Mouse (Mus musculus) MEL (cell line): ENCODE measurements around the gene Srgap2. TPM values are rescaled to one million over a fixed set of nuclear protein-coding genes. Genes with fewer than 3 reads are reported as not detected.

Source experiments
- DNase-seq: peaks from one replicate; pipeline ENCODE4 v3.0.0; 2011; ENCODE audit warnings: low read depth, low spot score
- H3K27ac ChIP-seq: 2 replicates; pipeline ENCODE4 v1.5.1; 2012; ENCODE audit warnings: low read depth, mild to moderate bottlenecking, control low read depth, low read length, moderate library complexity; ENCODE audit not compliant: control insufficient read depth
- H3K27me3 ChIP-seq, 2 experiments: fragments of 150-350 bp in 1 of 2; sonication (generic) in 1 of 2; 2 replicates each; pipeline ENCODE4 v1.6.1; 2012; ENCODE audit warnings: low read length in 2 of 2, mild to moderate bottlenecking in 2 of 2, improper control_type of control experiment in 1 of 2, moderate library complexity in 1 of 2; ENCODE audit not compliant: insufficient read depth in 2 of 2, control insufficient read depth in 1 of 2
- H3K36me3 ChIP-seq, 2 experiments: 2 replicates each; pipeline ENCODE4 v1.6.1; 2012 to 2014; ENCODE audit warnings: low read length in 2 of 2, improper control_type of control experiment in 1 of 2, inconsistent platforms in 1 of 2, mild to moderate bottlenecking in 1 of 2; ENCODE audit not compliant: insufficient read depth in 2 of 2, control insufficient read depth in 1 of 2
- H3K4me1 ChIP-seq, 2 experiments: fragments of 150-350 bp in 1 of 2; sonication (generic) in 1 of 2; 2 replicates each; pipeline ENCODE4 v1.6.1; 2012; ENCODE audit warnings: low read length in 2 of 2, improper control_type of control experiment in 1 of 2, mild to moderate bottlenecking in 1 of 2; ENCODE audit not compliant: insufficient read depth in 2 of 2, control insufficient read depth in 1 of 2
- H3K4me3 ChIP-seq, 2 experiments: fragments of 150-350 bp in 1 of 2; sonication (generic) in 1 of 2; 2 replicates each; pipeline ENCODE4 v1.5.1; 2012; ENCODE audit warnings: low read depth in 2 of 2, low read length in 2 of 2, mild to moderate bottlenecking in 2 of 2, moderate library complexity in 2 of 2, control low read depth in 1 of 2, improper control_type of control experiment in 1 of 2; ENCODE audit not compliant: control insufficient read depth in 1 of 2, insufficient read depth in 1 of 2
- H3K79me2 ChIP-seq: 2 replicates; pipeline ENCODE4 v1.6.1; 2012; ENCODE audit warnings: mild to moderate bottlenecking, low read length, moderate library complexity; ENCODE audit not compliant: control insufficient read depth, poor library complexity, insufficient read depth
- H3K9ac ChIP-seq: 2 replicates; pipeline ENCODE4 v1.6.1; 2012; ENCODE audit warnings: low read depth, mild to moderate bottlenecking, control low read depth, low read length, moderate library complexity; ENCODE audit not compliant: control insufficient read depth, poor library complexity, severe bottlenecking
- H3K9me3 ChIP-seq: fragments of 150-350 bp; sonication (generic); replicated peaks from 2 replicates; pipeline ENCODE4 v1.6.1; 2012; ENCODE audit warnings: mild to moderate bottlenecking, low read length, improper control_type of control experiment, moderate library complexity; ENCODE audit not compliant: insufficient read depth
- CHD1 ChIP-seq: IDR thresholded peaks from 2 replicates; pipeline ENCODE4 v1.6.1; 2012; ENCODE audit warnings: low read depth, mild to moderate bottlenecking, inconsistent platforms, low read length, improper control_type of control experiment
- CTCF ChIP-seq, 3 experiments: IDR thresholded peaks in 2 of 3; conservative IDR thresholded peaks in 1 of 3; 2 replicates each; pipeline ENCODE4 v1.5.1; 2011 to 2012; ENCODE audit warnings: low read length in 3 of 3, low read depth in 2 of 3, mild to moderate bottlenecking in 2 of 3, improper control_type of control experiment in 1 of 3, inconsistent platforms in 1 of 3, mixed read lengths in 1 of 3, moderate library complexity in 1 of 3; ENCODE audit not compliant: control insufficient read depth in 1 of 3, insufficient read depth in 1 of 3, poor library complexity in 1 of 3, severe bottlenecking in 1 of 3
- E2F4 ChIP-seq: IDR thresholded peaks from 2 replicates; pipeline ENCODE4 v1.6.1; 2011; ENCODE audit warnings: low read depth, low read length, improper control_type of control experiment, borderline replicate concordance
- ELF1 ChIP-seq: IDR thresholded peaks from 2 replicates; pipeline ENCODE4 v1.6.1; 2014; ENCODE audit warnings: low read depth, mild to moderate bottlenecking, inconsistent platforms, low read length, improper control_type of control experiment, moderate library complexity
- EP300 ChIP-seq, 2 experiments: IDR thresholded peaks; 2 replicates each; pipeline ENCODE4 v1.6.1; 2011; ENCODE audit warnings: improper control_type of control experiment in 2 of 2, low read length in 2 of 2, low read depth in 1 of 2, mild to moderate bottlenecking in 1 of 2
- ETS1 ChIP-seq: IDR thresholded peaks from 2 replicates; pipeline ENCODE4 v1.6.1; 2012; ENCODE audit warnings: low read depth, mild to moderate bottlenecking, inconsistent platforms, low read length, improper control_type of control experiment, moderate library complexity
- GABPA ChIP-seq: IDR thresholded peaks from 2 replicates; pipeline ENCODE4 v1.6.1; 2012; ENCODE audit warnings: low read depth, mild to moderate bottlenecking, inconsistent platforms, low read length, improper control_type of control experiment, moderate library complexity
- JUND ChIP-seq: IDR thresholded peaks from 2 replicates; pipeline ENCODE4 v1.6.1; 2011; ENCODE audit warnings: low read depth, mild to moderate bottlenecking, improper control_type of control experiment, low read length
- MAZ ChIP-seq: IDR thresholded peaks from 2 replicates; pipeline ENCODE4 v1.6.1; 2012; ENCODE audit warnings: low read depth, mild to moderate bottlenecking, inconsistent platforms, low read length, improper control_type of control experiment
- MEF2A ChIP-seq: IDR thresholded peaks from 2 replicates; pipeline ENCODE4 v1.6.1; 2014; ENCODE audit warnings: low read depth, mild to moderate bottlenecking, inconsistent platforms, low read length, improper control_type of control experiment; ENCODE audit not compliant: poor library complexity, insufficient replicate concordance, severe bottlenecking; ENCODE audit errors: extremely low read depth
- MXI1 ChIP-seq: IDR thresholded peaks from 2 replicates; pipeline ENCODE4 v1.6.1; 2011; ENCODE audit warnings: mild to moderate bottlenecking, low read depth, low read length, improper control_type of control experiment
- MYC ChIP-seq: IDR thresholded peaks from 2 replicates; pipeline ENCODE4 v1.6.1; 2011; ENCODE audit warnings: low read depth, mild to moderate bottlenecking, low read length, improper control_type of control experiment, moderate library complexity
- NRF1 ChIP-seq: IDR thresholded peaks from 2 replicates; pipeline ENCODE4 v1.6.1; 2014; ENCODE audit warnings: low read depth, mild to moderate bottlenecking, inconsistent platforms, low read length, improper control_type of control experiment, moderate library complexity; ENCODE audit not compliant: poor library complexity, insufficient read depth, severe bottlenecking
- POLR2AphosphoS5 ChIP-seq: IDR thresholded peaks from 2 replicates; pipeline ENCODE4 v1.6.1; 2012; ENCODE audit warnings: low read depth, borderline replicate concordance, mild to moderate bottlenecking, inconsistent platforms, low read length, moderate library complexity, mixed read lengths
- RCOR1 ChIP-seq: IDR thresholded peaks from 2 replicates; pipeline ENCODE4 v1.6.1; 2012; ENCODE audit warnings: low read depth, mild to moderate bottlenecking, inconsistent platforms, low read length, improper control_type of control experiment
- SMC3 ChIP-seq: IDR thresholded peaks from 2 replicates; pipeline ENCODE4 v1.6.1; 2011; ENCODE audit warnings: low read depth, low read length, improper control_type of control experiment
- TAL1 ChIP-seq: IDR thresholded peaks from 2 replicates; pipeline ENCODE4 v1.6.1; 2012; ENCODE audit warnings: mild to moderate bottlenecking, inconsistent platforms, low read length, moderate library complexity, mixed read lengths
- TBP ChIP-seq: IDR thresholded peaks from 2 replicates; pipeline ENCODE4 v1.8.0; 2011; ENCODE audit warnings: low read depth, low read length, improper control_type of control experiment
- TCF12 ChIP-seq: IDR thresholded peaks from 2 replicates; pipeline ENCODE4 v1.6.1; 2014; ENCODE audit warnings: low read depth, mild to moderate bottlenecking, inconsistent platforms, low read length, improper control_type of control experiment, moderate library complexity
- UBTF ChIP-seq: IDR thresholded peaks from 2 replicates; pipeline ENCODE4 v1.6.1; 2012; ENCODE audit warnings: low read depth, mild to moderate bottlenecking, inconsistent platforms, low read length, improper control_type of control experiment, moderate library complexity, borderline replicate concordance; ENCODE audit not compliant: insufficient read depth
- ZKSCAN1 ChIP-seq: IDR thresholded peaks from 2 replicates; pipeline ENCODE4 v1.6.1; 2012; ENCODE audit warnings: low read depth, mild to moderate bottlenecking, inconsistent platforms, low read length, improper control_type of control experiment, moderate library complexity
- ZNF384 ChIP-seq: IDR thresholded peaks from 2 replicates; pipeline ENCODE4 v1.6.1; 2012; ENCODE audit warnings: low read depth, mild to moderate bottlenecking, inconsistent platforms, low read length, improper control_type of control experiment
- polyA plus RNA-seq, 2 experiments: library from polyadenylated mRNA; stranded (reverse) in 1 of 2; unstranded in 1 of 2; fragments of >175 nt in 1 of 2; fragments of >200 nt in 1 of 2; gene quantifications; 2 replicates each; pipeline versions ENCODE4 v1.2.1 to v1.2.4; 2012; ENCODE audit warnings: low replicate concordance in 2 of 2, low read depth in 1 of 2; ENCODE audit not compliant: insufficient read length in 2 of 2, insufficient read depth in 1 of 2, missing spikeins in 1 of 2
- total RNA-seq: library from RNA; depleted of rRNA; stranded (reverse); fragments of 300-350 nt; gene quantifications from 2 replicates; pipeline ENCODE4 v1.2.3, GENCODE M21; 2012

Srgap2 gene
- total and polyA plus RNA-seq, 3 experiments = 9.0 to 25.3 TPM; not detected in 1

DNA sequence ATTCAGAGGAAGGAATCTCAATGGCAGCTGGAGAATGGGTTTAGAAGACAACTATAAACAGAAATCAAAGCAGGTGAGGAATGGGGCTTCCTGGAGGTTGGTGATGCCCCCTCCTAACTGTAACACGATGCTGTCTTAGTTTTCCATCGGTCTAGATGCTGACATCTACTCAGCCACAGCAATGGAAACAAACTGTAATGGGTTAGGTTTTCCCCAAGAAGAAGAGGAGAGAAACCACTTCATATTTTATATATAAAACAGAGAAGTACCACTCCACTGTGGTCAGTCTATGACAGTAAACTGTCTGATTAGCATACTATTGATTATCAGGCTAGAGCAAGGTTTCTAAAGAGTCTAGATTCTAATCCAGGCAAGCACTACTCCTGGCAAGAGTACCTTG lies 179.4 kb downstream of the Srgap2 start:
- Histone ChIP-seq H3K79me2 (no peaks in the 10 kb centered on the region), H3K36me3 (no peaks in the 10 kb centered on the region; a peak in 1 of 4 replicates), H3K27ac (no peak overlapping the region), H3K4me3 (no peak overlapping the region), H3K9ac (no peak overlapping the region), H3K9me3 (no peaks in the 10 kb centered on the region), H3K27me3 (no peaks in the 10 kb centered on the region), H3K4me1 (no peaks in the 10 kb centered on the region)
- TF ChIP-seq JUND (no peak), MYC (no peak), ELF1 (no peak), RCOR1 (no peak), UBTF (no peak), MXI1 (no peak), E2F4 (no peak), MEF2A (no peak), NRF1 (no peak), ZKSCAN1 (no peak), GABPA (no peak), TAL1 (no peak), ETS1 (no peak), TBP (no peak), CTCF (IDR thresholded peaks at IDR 0.05 in 2 of 3, conservative IDR thresholded peaks at IDR 0.05 in 1 of 3; ENCODE audit: control insufficient read depth in 1 of 3, insufficient read depth in 1 of 3, low read depth in 2 of 3, low read length in 3 of 3, poor library complexity in 1 of 3, severe bottlenecking in 1 of 3) (no peak), TCF12 (no peak)
- no peak for DNase-seq

DNA sequence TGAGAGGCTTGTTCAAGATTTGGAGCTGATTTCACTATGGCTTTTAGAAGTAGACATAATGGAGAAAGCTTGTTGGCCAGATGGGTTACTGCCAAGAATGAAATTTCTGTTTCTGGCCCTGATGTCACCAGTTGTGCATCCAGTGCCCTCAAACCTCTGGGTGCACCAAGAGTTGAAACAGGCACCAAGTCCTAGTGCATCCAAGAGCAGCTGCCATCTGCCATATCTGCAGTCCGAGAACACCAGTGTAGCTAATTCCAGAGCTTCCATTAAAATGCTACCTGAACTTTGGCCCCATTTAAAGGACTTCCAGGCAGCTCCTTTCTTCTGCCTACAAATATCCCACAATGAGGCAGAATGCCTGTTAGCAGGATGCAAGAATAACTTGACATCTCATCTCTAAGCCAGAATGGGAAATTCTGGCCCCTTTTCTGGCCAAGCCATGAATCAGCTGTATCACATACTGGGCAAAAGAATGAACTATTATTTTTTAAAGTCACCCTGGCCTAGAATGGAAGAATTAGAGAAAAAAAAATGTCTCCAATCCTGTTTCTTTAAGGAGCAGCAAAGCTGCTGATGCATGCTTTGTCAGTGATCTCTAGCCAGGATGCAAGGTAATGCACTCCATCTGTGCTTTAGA lies 180.1 kb downstream of the Srgap2 start:
- H3K36me3 ChIP-seq = no peaks in the 10 kb centered on the region; a peak in 1 of 4 replicates
- no peaks in the 10 kb centered on the region for H3K4me1 ChIP-seq
- H3K9ac ChIP-seq = no peak overlapping the region
- DNase-seq = no peak
- no peaks in the 10 kb centered on the region for H3K79me2 ChIP-seq
- no peak overlapping the region for H3K27ac ChIP-seq
- TF ChIP-seq JUND = no peak
- no peak for TF ChIP-seq POLR2AphosphoS5
- TF ChIP-seq ZNF384 = no peak
- no peak for TF ChIP-seq CHD1
- TF ChIP-seq SMC3 = no peak
- TF ChIP-seq MAZ = no peak
- no peak for TF ChIP-seq EP300 (IDR thresholded peaks at IDR 0.05; ENCODE audit: low read depth in 1 of 2, low read length in 2 of 2)
- H3K9me3 ChIP-seq = no peaks in the 10 kb centered on the region
- H3K4me3 ChIP-seq = no peak overlapping the region
- no peaks in the 10 kb centered on the region for H3K27me3 ChIP-seq
